Mouse (Mus musculus): ENCODE measurements around the gene Ppp1r13l. TPM values are rescaled to one million over a fixed set of nuclear protein-coding genes. Genes with fewer than 3 reads are reported as not detected.

Gene Ppp1r13l
- polyA plus RNA-seq, 1 experiment from 2014 or later = 1.7 TPM

GRCm38 (mm10) chr7:19322489-19322888, 37.1 kb upstream of the Ppp1r13l start:
- H3K9me3 ChIP-seq (replicated peaks) = no peaks in the 10 kb centered on the region
- no peak overlapping the region for H3K9ac ChIP-seq
- H3K4me3 ChIP-seq = no peak overlapping the region
- H3K27ac ChIP-seq = no peak overlapping the region
- ATAC-seq = no peak
- peaks cover 79% of the 10 kb centered on the region for H3K27me3 ChIP-seq (replicated peaks)
- 42% methylated on average over 9 of the region's 9 CpGs for WGBS (ENCODE audit: insufficient replicate concordance)
- no peak overlapping the region for H3K4me2 ChIP-seq
- H3K4me1 ChIP-seq = peaks cover 36% of the 10 kb centered on the region
- H3K36me3 ChIP-seq = no peaks in the 10 kb centered on the region

- 75% methylated on average over 11 of the region's 11 CpGs for WGBS (ENCODE audit: insufficient replicate concordance)
- Histone ChIP-seq H3K9ac (no peak overlapping the region), H3K4me2 (no peak overlapping the region), H3K36me3 (no peaks in the 10 kb centered on the region), H3K4me1 (peaks cover 41% of the 10 kb centered on the region), H3K4me3 (no peak overlapping the region), H3K9me3 (replicated peaks) (no peaks in the 10 kb centered on the region), H3K27ac (no peak overlapping the region), H3K27me3 (replicated peaks) (peaks cover 70% of the 10 kb centered on the region)
- ATAC-seq = no peak
Observed at GRCm38 (mm10) chr7:19324221-19324620, 35.3 kb upstream of the Ppp1r13l start.

GRCm38 (mm10) chr7:19325262-19326199, 34.0 kb upstream of the Ppp1r13l start:
- Histone ChIP-seq H3K4me3 (peak overlapping the region; percentile 46), H3K27me3 (replicated peaks) (peaks cover 69% of the 10 kb centered on the region), H3K4me2 (peak overlapping the region; percentile 76), H3K4me1 (peaks cover 28% of the 10 kb centered on the region), H3K27ac (no peak overlapping the region), H3K9ac (no peak overlapping the region), H3K36me3 (no peaks in the 10 kb centered on the region), H3K9me3 (replicated peaks) (no peaks in the 10 kb centered on the region)
- 52% methylated on average over 21 of the region's 21 CpGs for WGBS (ENCODE audit: insufficient replicate concordance)
- ATAC-seq = no peak

DNA sequence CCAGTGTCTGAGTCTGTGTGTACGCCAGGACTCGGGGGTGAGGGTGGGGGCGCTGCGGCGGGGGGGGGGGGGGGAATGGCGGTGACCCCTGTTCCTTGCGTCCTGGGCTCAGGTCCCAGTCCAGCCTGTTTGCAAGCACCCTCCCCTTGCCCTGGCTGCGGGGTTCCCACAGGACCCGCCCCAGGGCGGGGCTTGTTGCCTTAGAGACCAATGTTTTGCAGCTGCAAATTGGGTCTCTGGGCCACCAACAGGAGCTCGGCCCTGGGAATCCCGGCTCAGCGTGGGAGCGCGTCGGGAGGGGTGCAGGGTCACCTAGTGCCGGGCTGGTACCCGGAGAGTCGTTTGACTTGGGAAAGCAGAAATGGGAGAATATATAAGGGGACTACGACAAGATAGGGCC, 33.2 kb upstream of the Ppp1r13l start:
- Histone ChIP-seq H3K9ac (peak overlapping the region; percentile 47), H3K36me3 (no peaks in the 10 kb centered on the region), H3K4me2 (peak overlapping the region; percentile 76), H3K27me3 (replicated peaks) (peaks cover 64% of the 10 kb centered on the region), H3K4me1 (peaks cover 28% of the 10 kb centered on the region), H3K4me3 (peak overlapping the region; percentile 46), H3K9me3 (replicated peaks) (no peaks in the 10 kb centered on the region), H3K27ac (peak overlapping the region; percentile 42)
- peak; percentile 64 for ATAC-seq
- 2% methylated on average over 20 of the region's 20 CpGs for WGBS (ENCODE audit: insufficient replicate concordance)

DNA sequence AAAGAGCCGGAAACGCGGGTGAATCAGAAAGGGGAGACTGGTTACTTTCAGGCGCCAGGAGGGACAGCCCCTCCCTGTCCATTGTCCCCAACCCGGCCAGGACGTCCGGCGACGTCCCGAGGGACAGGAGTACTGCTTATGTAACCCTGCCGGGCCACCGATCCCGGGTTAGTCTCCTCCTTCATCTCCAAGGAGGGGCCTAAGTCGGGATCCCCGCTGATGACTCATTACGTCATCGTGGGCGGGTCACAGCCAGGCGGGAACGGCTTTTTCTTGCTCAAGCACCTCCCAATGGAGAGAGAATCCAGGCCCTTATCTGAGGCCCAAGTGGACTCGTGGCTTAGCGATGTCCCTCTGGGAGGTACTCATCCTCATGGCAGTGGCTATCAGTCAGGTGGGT, 32.4 kb upstream of the Ppp1r13l start:
- Histone ChIP-seq H3K36me3 (no peaks in the 10 kb centered on the region), H3K4me2 (peak overlapping the region; percentile 76), H3K4me3 (peak overlapping the region; percentile 46), H3K9me3 (replicated peaks) (no peaks in the 10 kb centered on the region), H3K27ac (peak overlapping the region; percentile 42; the same call in 1 of the 2 replicates), H3K9ac (peak overlapping the region; percentile 47), H3K4me1 (peaks cover 28% of the 10 kb centered on the region), H3K27me3 (replicated peaks) (peaks cover 64% of the 10 kb centered on the region)
- 1% methylated on average over 22 of the region's 22 CpGs for WGBS (ENCODE audit: insufficient replicate concordance)
- ATAC-seq = peak; percentile 69

- no peak overlapping the region for H3K27ac ChIP-seq
- H3K4me3 ChIP-seq = no peak overlapping the region
- no peak for ATAC-seq
- H3K36me3 ChIP-seq = no peaks in the 10 kb centered on the region
- peaks cover 64% of the 10 kb centered on the region for H3K27me3 ChIP-seq (replicated peaks)
- H3K4me1 ChIP-seq = peaks cover 35% of the 10 kb centered on the region
- 0 out of 2 replicates have a peak overlapping the region, but pooled peaks have one; percentile 47 for H3K9ac ChIP-seq
- WGBS (ENCODE audit: insufficient replicate concordance) = 62% methylated on average over 5 of the region's 5 CpGs
- H3K4me2 ChIP-seq = peak overlapping the region; percentile 76
- H3K9me3 ChIP-seq (replicated peaks) = no peaks in the 10 kb centered on the region
Observed at GRCm38 (mm10) chr7:19327782-19328181, 31.8 kb upstream of the Ppp1r13l start.

DNA sequence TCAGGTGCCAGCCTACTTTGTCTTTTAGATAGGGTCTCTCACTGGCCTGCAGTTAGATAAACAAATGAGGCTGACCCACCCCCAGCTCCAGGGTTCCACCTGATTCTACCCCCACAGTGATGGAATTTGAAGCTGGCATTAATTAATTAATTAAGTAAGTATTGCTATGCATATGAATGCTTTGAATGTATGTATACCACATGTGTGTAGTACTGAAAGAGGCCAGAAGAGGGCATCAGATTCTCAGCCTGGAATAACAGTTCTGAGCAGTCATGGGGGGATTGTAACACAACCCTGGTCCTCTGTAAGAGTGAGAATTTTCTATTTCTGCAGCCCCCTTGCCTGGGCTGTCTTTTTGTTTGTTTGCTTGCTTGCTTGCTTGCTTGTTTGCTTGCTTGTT, 31.1 kb upstream of the Ppp1r13l start:
- Histone ChIP-seq H3K4me2 (no peak overlapping the region), H3K4me1 (peaks cover 41% of the 10 kb centered on the region), H3K36me3 (no peaks in the 10 kb centered on the region), H3K27ac (no peak overlapping the region), H3K9me3 (replicated peaks) (no peaks in the 10 kb centered on the region), H3K27me3 (replicated peaks) (peaks cover 59% of the 10 kb centered on the region), H3K9ac (no peak overlapping the region), H3K4me3 (no peak overlapping the region)
- ATAC-seq = no peak

DNA sequence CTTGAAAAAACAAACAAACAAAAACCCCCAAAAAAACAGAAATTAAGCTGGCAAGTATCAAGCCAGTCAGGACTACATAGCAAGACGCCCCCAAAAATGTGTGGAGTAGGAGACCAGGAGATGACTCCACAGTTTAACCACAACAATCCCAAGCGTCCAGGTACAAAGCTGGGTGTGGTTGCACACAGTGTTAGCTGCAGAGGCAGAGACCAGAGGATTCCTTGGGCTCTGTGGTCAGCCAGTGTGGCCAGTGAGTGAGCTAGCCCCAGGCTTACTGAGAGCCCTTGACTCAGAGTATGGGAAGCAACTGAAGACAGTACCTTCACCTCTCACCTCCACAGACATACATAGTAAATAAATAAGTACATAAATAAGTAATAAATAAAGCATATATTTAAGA, 27.6 kb upstream of the Ppp1r13l start:
- Histone ChIP-seq H3K9ac (no peak overlapping the region), H3K4me2 (no peak overlapping the region), H3K27me3 (replicated peaks) (peaks cover 52% of the 10 kb centered on the region), H3K36me3 (no peaks in the 10 kb centered on the region), H3K27ac (no peak overlapping the region), H3K9me3 (replicated peaks) (no peaks in the 10 kb centered on the region), H3K4me1 (peaks cover 41% of the 10 kb centered on the region), H3K4me3 (no peak overlapping the region)
- 47% methylated on average over 2 of the region's 2 CpGs for WGBS (ENCODE audit: insufficient replicate concordance)
- ATAC-seq = no peak

- Histone ChIP-seq H3K4me1 (peaks cover 33% of the 10 kb centered on the region), H3K4me2 (peak overlapping the region; percentile 78), H3K27me3 (replicated peaks) (peaks cover 59% of the 10 kb centered on the region), H3K27ac (peak overlapping the region; percentile 71), H3K4me3 (peak overlapping the region; percentile 60), H3K36me3 (no peaks in the 10 kb centered on the region), H3K9me3 (replicated peaks) (no peaks in the 10 kb centered on the region), H3K9ac (peak overlapping the region; percentile 65)
- ATAC-seq = peak; percentile 63
- under 1% methylated on average over 52 of the region's 52 CpGs for WGBS (ENCODE audit: insufficient replicate concordance)
Observed at GRCm38 (mm10) chr7:19332709-19333352, 26.7 kb upstream of the Ppp1r13l start.

DNA sequence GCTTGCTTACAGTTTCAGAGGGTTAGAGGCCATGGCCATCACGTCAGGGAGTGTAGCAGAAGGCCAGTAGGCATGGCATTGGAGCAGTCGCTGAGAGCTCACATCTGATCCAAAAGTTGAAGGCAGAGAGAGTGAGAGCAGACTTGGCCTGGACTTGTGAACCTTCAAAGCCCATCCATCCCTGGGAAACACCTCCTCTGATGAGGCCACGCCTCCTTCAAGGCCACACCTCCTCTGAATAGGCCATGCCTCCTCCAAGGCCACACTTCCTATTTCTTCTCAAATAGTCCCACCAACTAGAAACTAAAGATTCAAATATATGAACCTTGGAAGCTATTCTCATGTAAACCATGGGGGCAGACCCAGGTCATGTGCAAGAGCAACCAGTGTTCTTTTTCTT, 24.0 kb upstream of the Ppp1r13l start:
- Histone ChIP-seq H3K36me3 (no peaks in the 10 kb centered on the region), H3K27me3 (replicated peaks) (peaks cover 65% of the 10 kb centered on the region), H3K4me2 (no peak overlapping the region), H3K27ac (no peak overlapping the region), H3K9me3 (replicated peaks) (no peaks in the 10 kb centered on the region), H3K4me3 (no peak overlapping the region), H3K4me1 (peaks cover 29% of the 10 kb centered on the region), H3K9ac (no peak overlapping the region)
- no peak for ATAC-seq
- WGBS (ENCODE audit: insufficient replicate concordance) = 41% methylated on average over 3 of the region's 3 CpGs

GRCm38 (mm10) chr7:19337122-19337521, 22.4 kb upstream of the Ppp1r13l start:
- no peaks in the 10 kb centered on the region for H3K9me3 ChIP-seq (replicated peaks)
- H3K9ac ChIP-seq = no peak overlapping the region
- no peak overlapping the region for H3K4me2 ChIP-seq
- peaks cover 37% of the 10 kb centered on the region for H3K4me1 ChIP-seq
- H3K4me3 ChIP-seq = no peak overlapping the region
- H3K27me3 ChIP-seq (replicated peaks) = peaks cover 69% of the 10 kb centered on the region
- no peak overlapping the region for H3K27ac ChIP-seq
- WGBS (ENCODE audit: insufficient replicate concordance) = 49% methylated on average over 10 of the region's 10 CpGs
- ATAC-seq = no peak
- H3K36me3 ChIP-seq = no peaks in the 10 kb centered on the region

DNA sequence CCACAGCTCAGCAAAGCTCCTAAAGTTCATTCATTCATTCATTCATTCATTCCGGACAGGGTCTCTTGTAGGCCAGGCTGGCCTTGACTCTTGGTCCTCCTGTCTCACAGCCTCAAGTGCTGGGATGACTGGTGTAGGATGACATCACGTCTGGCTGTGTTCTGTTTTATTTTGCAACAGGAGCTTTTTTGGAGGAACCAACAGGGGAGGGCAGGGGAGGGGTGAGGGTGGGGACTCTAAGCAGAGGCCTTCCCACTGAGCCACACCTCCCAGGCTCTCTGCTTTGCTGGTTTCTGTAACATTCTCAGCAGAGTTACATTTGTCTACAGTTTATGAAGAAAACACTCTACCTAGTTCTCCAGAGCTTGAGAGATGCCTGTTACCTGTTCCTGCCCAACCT, 21.5 kb upstream of the Ppp1r13l start:
- peaks cover 71% of the 10 kb centered on the region for H3K27me3 ChIP-seq (replicated peaks)
- no peak overlapping the region for H3K4me2 ChIP-seq
- H3K27ac ChIP-seq = no peak overlapping the region
- no peaks in the 10 kb centered on the region for H3K36me3 ChIP-seq
- no peak overlapping the region for H3K9ac ChIP-seq
- peaks cover 37% of the 10 kb centered on the region for H3K4me1 ChIP-seq
- no peak overlapping the region for H3K4me3 ChIP-seq
- no peaks in the 10 kb centered on the region for H3K9me3 ChIP-seq (replicated peaks)
- ATAC-seq = no peak
- WGBS (ENCODE audit: insufficient replicate concordance) = 34% methylated on average over 2 of the region's 2 CpGs

All from liver, embryonic 12.5 days (tissue).